Mouse (Mus musculus): ENCODE measurements around the gene Lrrtm4.

Gene Lrrtm4

GRCm38 (mm10) chr6:80328391-80328790, 309.7 kb downstream of the Lrrtm4 start:
- no peak for DNase-seq (ENCODE audit: low spot score)

GRCm38 (mm10) chr6:80331751-80332150, 313.1 kb downstream of the Lrrtm4 start:
- DNase-seq (ENCODE audit: low spot score): no peak

GRCm38 (mm10) chr6:80352307-80352706, 333.6 kb downstream of the Lrrtm4 start:
- no peak for DNase-seq (ENCODE audit: low spot score)

- no peak for DNase-seq (ENCODE audit: low spot score)
These were observed 338.4 kb downstream of the Lrrtm4 start for GRCm38 (mm10) chr6:80357092-80357491.

- DNase-seq (ENCODE audit: low spot score): no peak
These were observed 344.9 kb downstream of the Lrrtm4 start for GRCm38 (mm10) chr6:80363593-80363992.

- no peak for DNase-seq (ENCODE audit: low spot score)
These were observed 347.9 kb downstream of the Lrrtm4 start for GRCm38 (mm10) chr6:80366532-80366931.

GRCm38 (mm10) chr6:80389571-80389970, 370.9 kb downstream of the Lrrtm4 start:
- no peak for DNase-seq (ENCODE audit: low spot score)

- DNase-seq (ENCODE audit: low spot score): no peak
These were observed 388.1 kb downstream of the Lrrtm4 start for GRCm38 (mm10) chr6:80406757-80407156.

- no peak for DNase-seq (ENCODE audit: low spot score)
These were observed 421.5 kb downstream of the Lrrtm4 start for GRCm38 (mm10) chr6:80440135-80440534.

GRCm38 (mm10) chr6:80470546-80470945, 451.9 kb downstream of the Lrrtm4 start:
- no peak for DNase-seq (ENCODE audit: low spot score)

- DNase-seq (ENCODE audit: low spot score): no peak
These were observed 457.5 kb downstream of the Lrrtm4 start for GRCm38 (mm10) chr6:80476153-80476552.

- no peak for DNase-seq (ENCODE audit: low spot score)
These were observed 526.3 kb downstream of the Lrrtm4 start for GRCm38 (mm10) chr6:80545017-80545416.

- no peak for DNase-seq (ENCODE audit: low spot score)
These were observed 531.2 kb downstream of the Lrrtm4 start for GRCm38 (mm10) chr6:80549907-80550306.

GRCm38 (mm10) chr6:80553398-80553797, 534.7 kb downstream of the Lrrtm4 start:
- no peak for DNase-seq (ENCODE audit: low spot score)

- no peak for DNase-seq (ENCODE audit: low spot score)
These were observed 536.3 kb downstream of the Lrrtm4 start for GRCm38 (mm10) chr6:80554991-80555390.

- no peak for DNase-seq (ENCODE audit: low spot score)
These were observed 558.5 kb downstream of the Lrrtm4 start for GRCm38 (mm10) chr6:80577227-80577626.

GRCm38 (mm10) chr6:80582225-80582624, 563.5 kb downstream of the Lrrtm4 start:
- no peak for DNase-seq (ENCODE audit: low spot score)

GRCm38 (mm10) chr6:80589776-80590175, 571.1 kb downstream of the Lrrtm4 start:
- DNase-seq (ENCODE audit: low spot score): no peak

- DNase-seq (ENCODE audit: low spot score): no peak
These were observed 600.8 kb downstream of the Lrrtm4 start for GRCm38 (mm10) chr6:80619508-80619907.

- DNase-seq (ENCODE audit: low spot score): no peak
These were observed 604.1 kb downstream of the Lrrtm4 start for GRCm38 (mm10) chr6:80622676-80623334.

- no peak for DNase-seq (ENCODE audit: low spot score)
These were observed 606.8 kb downstream of the Lrrtm4 start for GRCm38 (mm10) chr6:80625509-80625908.

- no peak for DNase-seq (ENCODE audit: low spot score)
These were observed 644.1 kb downstream of the Lrrtm4 start for GRCm38 (mm10) chr6:80662729-80663128.

GRCm38 (mm10) chr6:80664039-80664438, 645.4 kb downstream of the Lrrtm4 start:
- no peak for DNase-seq (ENCODE audit: low spot score)

GRCm38 (mm10) chr6:80704183-80704582, 685.5 kb downstream of the Lrrtm4 start:
- DNase-seq (ENCODE audit: low spot score): no peak
